In the genomic region with DNA sequence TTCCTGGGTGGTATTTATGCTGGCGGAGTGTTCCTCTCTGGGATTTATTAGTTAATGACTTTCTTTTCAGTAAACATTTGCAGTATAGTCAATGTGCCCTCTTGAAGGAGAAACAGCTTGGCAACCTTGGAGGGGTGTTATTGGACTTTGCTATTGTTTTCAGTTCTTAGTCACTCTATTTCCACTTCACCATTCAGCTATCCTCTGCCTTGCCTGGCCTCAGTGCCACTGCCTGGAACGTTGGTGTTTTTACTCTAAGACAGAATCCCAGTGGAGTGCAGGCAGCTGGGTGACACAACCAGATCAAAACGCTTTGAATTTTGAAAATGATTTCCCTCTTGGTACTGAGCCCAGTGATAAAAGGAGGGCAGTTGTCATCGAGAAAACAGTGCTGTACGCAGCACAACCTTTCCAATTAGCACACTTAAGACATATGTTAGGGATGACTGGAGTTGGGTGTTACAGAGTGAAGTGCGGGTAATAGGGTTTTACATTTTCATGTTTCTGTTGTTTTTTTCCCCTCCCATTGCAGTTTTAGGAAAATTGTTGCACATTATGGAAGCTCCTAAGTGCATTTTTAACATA, we compare ENCODE assay signal across 23 mouse cellular contexts.
DNase-seq lines count a peak whose midpoint lies in the region; ATAC-seq and TF ChIP-seq lines count a peak whose summit lies in the region.
"Had no signal": no experiment of that assay in that cellular context is flagged by ENCODE, and none has a peak within 500 bp of the region (broad histone marks: within the 10 kb centered on the region; RNA-seq: fewer than 3 reads in every experiment).

No protein-coding gene starts in this region.

- H3K9ac ChIP-seq in embryonic facial prominence, embryonic 13.5 days: no peak overlapping the region
- H3K9ac ChIP-seq in heart, embryonic 11.5 days (ENCODE audit: low read depth, low read length): no peak overlapping the region
- no peak overlapping the region for H3K9ac ChIP-seq in lung, postnatal 0 days (replicated peaks; ENCODE audit: low read depth)
- no peak overlapping the region for H3K9ac ChIP-seq in embryonic facial prominence, embryonic 15.5 days
- H3K9ac ChIP-seq: embryonic facial prominence, embryonic 12.5 days; heart, embryonic 15.5 days; hindbrain, embryonic 13.5 days; liver, embryonic 15.5 days; midbrain, embryonic 15.5 days; neural tube, embryonic 12.5 days had no signal

- TF ChIP-seq EP300 in lung, postnatal 0 days (IDR thresholded peaks at IDR 0.05): no peak

- H3K4me3 ChIP-seq in embryonic facial prominence, embryonic 13.5 days: no peak overlapping the region
- no peak overlapping the region for H3K4me3 ChIP-seq in embryonic facial prominence, embryonic 10.5 days
- no peak overlapping the region for H3K4me3 ChIP-seq in heart, embryonic 11.5 days (ENCODE audit: low read depth, low read length)
- H3K4me3 ChIP-seq in lung, postnatal 0 days (ENCODE audit: low read depth, low read length): no peak overlapping the region
- H3K4me3 ChIP-seq in embryonic facial prominence, embryonic 15.5 days (replicated peaks): no peak overlapping the region
- H3K4me3 ChIP-seq in cerebellum, adult 2 months (replicated peaks; ENCODE audit: insufficient read depth, low read depth, low read length): no peak overlapping the region
- H3K4me3 ChIP-seq: embryonic facial prominence, embryonic 12.5 days; heart, embryonic 15.5 days; hindbrain, embryonic 13.5 days; left cerebral cortex, adult 2 months; liver, embryonic 15.5 days; midbrain, embryonic 15.5 days; neural tube, embryonic 12.5 days had no signal

- no peaks in the 10 kb centered on the region for H3K36me3 ChIP-seq in embryonic facial prominence, embryonic 13.5 days
- no peaks in the 10 kb centered on the region for H3K36me3 ChIP-seq in embryonic facial prominence, embryonic 10.5 days (replicated peaks)
- H3K36me3 ChIP-seq in heart, embryonic 11.5 days (ENCODE audit: control insufficient read depth, insufficient read depth, low read length): no peaks in the 10 kb centered on the region
- H3K36me3 ChIP-seq in lung, postnatal 0 days (ENCODE audit: insufficient read depth, low read length): no peaks in the 10 kb centered on the region
- H3K36me3 ChIP-seq in embryonic facial prominence, embryonic 15.5 days: no peaks in the 10 kb centered on the region
- H3K36me3 ChIP-seq: embryonic facial prominence, embryonic 12.5 days; heart, embryonic 15.5 days; hindbrain, embryonic 13.5 days; liver, embryonic 15.5 days; midbrain, embryonic 15.5 days; neural tube, embryonic 12.5 days had no signal

- no peak for TF ChIP-seq POLR2A in cerebellum, adult 2 months (IDR thresholded peaks at IDR 0.05; ENCODE audit: borderline replicate concordance, insufficient read depth, low read length)

- H3K9me3 ChIP-seq in embryonic facial prominence, embryonic 13.5 days: no peaks in the 10 kb centered on the region
- H3K9me3 ChIP-seq in embryonic facial prominence, embryonic 10.5 days: no peaks in the 10 kb centered on the region
- H3K9me3 ChIP-seq in heart, embryonic 11.5 days (replicated peaks; ENCODE audit: control insufficient read depth, low read length): no peaks in the 10 kb centered on the region
- no peaks in the 10 kb centered on the region for H3K9me3 ChIP-seq in lung, postnatal 0 days (ENCODE audit: low read length)
- H3K9me3 ChIP-seq in embryonic facial prominence, embryonic 15.5 days (replicated peaks): no peaks in the 10 kb centered on the region
- H3K9me3 ChIP-seq: embryonic facial prominence, embryonic 12.5 days; heart, embryonic 15.5 days; hindbrain, embryonic 13.5 days; liver, embryonic 15.5 days; midbrain, embryonic 15.5 days; neural tube, embryonic 12.5 days had no signal

- no peak for TF ChIP-seq CTCF in lung, postnatal 0 days (IDR thresholded peaks at IDR 0.05)
- no peak for TF ChIP-seq CTCF in cerebellum, adult 2 months (IDR thresholded peaks at IDR 0.05; ENCODE audit: borderline replicate concordance, insufficient read depth, low read depth, low read length)

- ATAC-seq in embryonic facial prominence, embryonic 13.5 days (ENCODE audit: insufficient number of reproducible peaks, insufficient read depth, low FRiP score, low TSS enrichment, low read depth): no peak
- ATAC-seq in heart, embryonic 11.5 days (replicated peaks; ENCODE audit: insufficient number of reproducible peaks, low FRiP score, low TSS enrichment): no peak
- ATAC-seq in lung, postnatal 0 days: no peak
- ATAC-seq in embryonic facial prominence, embryonic 15.5 days (ENCODE audit: insufficient number of reproducible peaks, low FRiP score, low TSS enrichment, low read depth): no peak
- ATAC-seq: midbrain, embryonic 15.5 days had no signal

- H3K4me1 ChIP-seq in embryonic facial prominence, embryonic 13.5 days: peaks cover 21% of the 10 kb centered on the region
- no peaks in the 10 kb centered on the region for H3K4me1 ChIP-seq in embryonic facial prominence, embryonic 10.5 days
- no peaks in the 10 kb centered on the region for H3K4me1 ChIP-seq in heart, embryonic 11.5 days (ENCODE audit: control insufficient read depth, insufficient read depth, low read length)
- no peaks in the 10 kb centered on the region for H3K4me1 ChIP-seq in lung, postnatal 0 days (ENCODE audit: insufficient read depth, low read depth, low read length)
- H3K4me1 ChIP-seq in embryonic facial prominence, embryonic 15.5 days: peaks cover 9% of the 10 kb centered on the region; the same call in 1 of the 2 replicates
- H3K4me1 ChIP-seq in cerebellum, adult 2 months (ENCODE audit: control insufficient read depth, insufficient read depth, low read length): no peaks in the 10 kb centered on the region
- H3K4me1 ChIP-seq: embryonic facial prominence, embryonic 12.5 days; heart, embryonic 15.5 days; liver, embryonic 15.5 days; midbrain, embryonic 15.5 days; neural tube, embryonic 12.5 days had no signal

- 56% methylated on average over 6 of the region's 6 CpGs for WGBS in embryonic facial prominence, embryonic 13.5 days
- WGBS in embryonic facial prominence, embryonic 10.5 days: 77% methylated on average over 6 of the region's 6 CpGs
- 70% methylated on average over 6 of the region's 6 CpGs for WGBS in heart, embryonic 11.5 days (ENCODE audit: insufficient replicate concordance)
- 52% methylated on average over 6 of the region's 6 CpGs for WGBS in lung, postnatal 0 days
- 44% methylated on average over 6 of the region's 6 CpGs for WGBS in embryonic facial prominence, embryonic 15.5 days
- WGBS in cerebellum, adult 2 months: 34% methylated on average over 6 of the region's 6 CpGs

- peak overlapping the region; percentile 64 for H3K27ac ChIP-seq in embryonic facial prominence, embryonic 13.5 days
- no peak overlapping the region for H3K27ac ChIP-seq in embryonic facial prominence, embryonic 10.5 days (replicated peaks)
- H3K27ac ChIP-seq in heart, embryonic 11.5 days (ENCODE audit: low read depth, low read length): no peak overlapping the region
- no peak overlapping the region for H3K27ac ChIP-seq in lung, postnatal 0 days (ENCODE audit: low read length)
- H3K27ac ChIP-seq in embryonic facial prominence, embryonic 15.5 days (replicated peaks): peak overlapping the region; percentile 76
- no peak overlapping the region for H3K27ac ChIP-seq in cerebellum, adult 2 months (ENCODE audit: insufficient read depth, low read length)
- H3K27ac ChIP-seq: embryonic facial prominence, embryonic 12.5 days; heart, embryonic 15.5 days; hindbrain, embryonic 13.5 days; left cerebral cortex, adult 2 months; liver, embryonic 15.5 days; macrophage; midbrain, embryonic 15.5 days; neural tube, embryonic 12.5 days had no signal

- H3K27me3 ChIP-seq in embryonic facial prominence, embryonic 13.5 days: no peaks in the 10 kb centered on the region
- peaks cover 23% of the 10 kb centered on the region for H3K27me3 ChIP-seq in embryonic facial prominence, embryonic 10.5 days (replicated peaks; ENCODE audit: low read depth, poor library complexity, severe bottlenecking)
- no peaks in the 10 kb centered on the region for H3K27me3 ChIP-seq in heart, embryonic 11.5 days (ENCODE audit: control insufficient read depth, insufficient read depth, low read length)
- H3K27me3 ChIP-seq in lung, postnatal 0 days (replicated peaks; ENCODE audit: insufficient read depth, low read length): no peaks in the 10 kb centered on the region
- no peaks in the 10 kb centered on the region for H3K27me3 ChIP-seq in embryonic facial prominence, embryonic 15.5 days
- no peaks in the 10 kb centered on the region for H3K27me3 ChIP-seq in cerebellum, adult 2 months (ENCODE audit: control insufficient read depth, insufficient read depth, low read length)
- H3K27me3 ChIP-seq: embryonic facial prominence, embryonic 12.5 days; heart, embryonic 15.5 days; hindbrain, embryonic 13.5 days; liver, embryonic 15.5 days; midbrain, embryonic 15.5 days; neural tube, embryonic 12.5 days had no signal

- no peak for DNase-seq in embryonic facial prominence, embryonic 10.5 days (ENCODE audit: low spot score)
- peak; percentile 49 for DNase-seq in heart, adult 11 months
- DNase-seq in lung, postnatal 0 days (ENCODE audit: low spot score): peak; percentile 9
- DNase-seq in lung, postnatal 14 days: no peak
- no peak for DNase-seq in cerebellum, adult 2 months
- DNase-seq: adrenal gland, postnatal 14 days; cerebellum, postnatal 10 days; gastrocnemius, postnatal 36 days; heart, postnatal 36 days; kidney, adult 11 months; liver; retina, postnatal 1 day had no signal

- H3K4me2 ChIP-seq in embryonic facial prominence, embryonic 13.5 days: no peak overlapping the region
- H3K4me2 ChIP-seq in heart, embryonic 11.5 days: no peak overlapping the region
- no peak overlapping the region for H3K4me2 ChIP-seq in lung, postnatal 0 days (replicated peaks; ENCODE audit: low read depth, low read length)
- H3K4me2 ChIP-seq in embryonic facial prominence, embryonic 15.5 days (replicated peaks): no peak overlapping the region; the same call in 1 of the 2 replicates
- H3K4me2 ChIP-seq: embryonic facial prominence, embryonic 12.5 days; heart, embryonic 15.5 days; hindbrain, embryonic 13.5 days; liver, embryonic 15.5 days; midbrain, embryonic 15.5 days; neural tube, embryonic 12.5 days had no signal

Comparison
In these comparisons a context has a peak if more than half of its experiments do, and no peak if none do; other contexts are left out.
1. H3K27ac ChIP-seq: peak in embryonic facial prominence, embryonic 13.5 days (single experiment) and embryonic facial prominence, embryonic 15.5 days (single experiment); none in embryonic facial prominence, embryonic 10.5 days (single experiment), heart, embryonic 11.5 days (single experiment), lung, postnatal 0 days (single experiment) and cerebellum, adult 2 months (single experiment).
2. DNase-seq: peak in heart, adult 11 months (single experiment) and lung, postnatal 0 days (single experiment); none in embryonic facial prominence, embryonic 10.5 days (single experiment), lung, postnatal 14 days (single experiment) and cerebellum, adult 2 months (0 of 2).